Mouse (Mus musculus): Measurements from ENCODE around the gene Rbfox1.

The Rbfox1 gene

GRCm38 (mm10) chr16:6349381-6349780 lies 464.2 kb downstream of the Rbfox1 start:
- DNase-seq (ENCODE audit: low read depth, low spot score) = no peak

- DNase-seq (ENCODE audit: low read depth, low spot score) = no peak
Measured at GRCm38 (mm10) chr16:6350256-6350655, 465.1 kb downstream of the Rbfox1 start.

GRCm38 (mm10) chr16:6353191-6353590 lies 468.0 kb downstream of the Rbfox1 start:
- DNase-seq (ENCODE audit: low read depth, low spot score) = no peak

GRCm38 (mm10) chr16:6356931-6357330 lies 471.8 kb downstream of the Rbfox1 start:
- no peak for DNase-seq (ENCODE audit: low read depth, low spot score)

- DNase-seq (ENCODE audit: low read depth, low spot score) = no peak
Measured at GRCm38 (mm10) chr16:6365793-6366192, 480.6 kb downstream of the Rbfox1 start.

GRCm38 (mm10) chr16:6366649-6367048 lies 481.5 kb downstream of the Rbfox1 start:
- no peak for DNase-seq (ENCODE audit: low read depth, low spot score)

- no peak for DNase-seq (ENCODE audit: low read depth, low spot score)
Measured at GRCm38 (mm10) chr16:6380924-6381323, 495.8 kb downstream of the Rbfox1 start.

- DNase-seq (ENCODE audit: low read depth, low spot score) = no peak
Measured at GRCm38 (mm10) chr16:6381572-6381971, 496.4 kb downstream of the Rbfox1 start.

- no peak for DNase-seq (ENCODE audit: low read depth, low spot score)
Measured at GRCm38 (mm10) chr16:6382712-6383111, 497.6 kb downstream of the Rbfox1 start.

- no peak for DNase-seq (ENCODE audit: low read depth, low spot score)
Measured at GRCm38 (mm10) chr16:6390278-6390930, 505.2 kb downstream of the Rbfox1 start.

- no peak for DNase-seq (ENCODE audit: low read depth, low spot score)
Measured at GRCm38 (mm10) chr16:6396676-6397409, 511.7 kb downstream of the Rbfox1 start.

- no peak for DNase-seq (ENCODE audit: low read depth, low spot score)
Measured at GRCm38 (mm10) chr16:6397635-6398034, 512.5 kb downstream of the Rbfox1 start.

GRCm38 (mm10) chr16:6402816-6403215 lies 517.7 kb downstream of the Rbfox1 start:
- no peak for DNase-seq (ENCODE audit: low read depth, low spot score)

GRCm38 (mm10) chr16:6414846-6415245 lies 529.7 kb downstream of the Rbfox1 start:
- DNase-seq (ENCODE audit: low read depth, low spot score) = no peak

- DNase-seq (ENCODE audit: low read depth, low spot score) = no peak
Measured at GRCm38 (mm10) chr16:6421623-6422145, 536.5 kb downstream of the Rbfox1 start.

- DNase-seq (ENCODE audit: low read depth, low spot score) = no peak
Measured at GRCm38 (mm10) chr16:6423878-6424409, 538.8 kb downstream of the Rbfox1 start.

GRCm38 (mm10) chr16:6424738-6425137 lies 539.6 kb downstream of the Rbfox1 start:
- DNase-seq (ENCODE audit: low read depth, low spot score) = no peak

- no peak for DNase-seq (ENCODE audit: low read depth, low spot score)
Measured at GRCm38 (mm10) chr16:6427292-6428281, 542.4 kb downstream of the Rbfox1 start.

- DNase-seq (ENCODE audit: low read depth, low spot score) = no peak
Measured at GRCm38 (mm10) chr16:6430981-6431380, 545.8 kb downstream of the Rbfox1 start.

- no peak for DNase-seq (ENCODE audit: low read depth, low spot score)
Measured at GRCm38 (mm10) chr16:6436445-6436844, 551.3 kb downstream of the Rbfox1 start.

GRCm38 (mm10) chr16:6448250-6448649 lies 563.1 kb downstream of the Rbfox1 start:
- no peak for DNase-seq (ENCODE audit: low read depth, low spot score)
